Mouse (Mus musculus) ES-E14 (cell line): ENCODE data around the gene Map4k5. TPM values are rescaled to one million over a fixed set of nuclear protein-coding genes. Genes with fewer than 3 reads are reported as not detected.

ENCODE experiments used
- DNase-seq: peaks from one replicate; pipeline ENCODE4 v3.0.0-alpha.2; 2013; ENCODE audit warnings: low read depth, low spot score
- H3K27ac ChIP-seq: 2 replicates; pipeline ENCODE4 v1.5.1; 2012; ENCODE audit warnings: low read depth, mild to moderate bottlenecking, low read length, moderate library complexity, mixed read lengths; ENCODE audit not compliant: poor library complexity, insufficient read depth, severe bottlenecking
- H3K36me3 ChIP-seq: 2 replicates; pipeline ENCODE4 v1.6.1; 2012; ENCODE audit warnings: mild to moderate bottlenecking, low read length, moderate library complexity, mixed read lengths; ENCODE audit not compliant: control insufficient read depth, poor library complexity, insufficient read depth, severe bottlenecking
- H3K4me1 ChIP-seq, 2 experiments: fragments of 150-350 bp in 1 of 2; sonication (generic) in 1 of 2; 2 replicates each; pipeline ENCODE4 v1.6.1; 2012; ENCODE audit warnings: low read length in 2 of 2, mild to moderate bottlenecking in 1 of 2, mixed read lengths in 1 of 2; ENCODE audit not compliant: control insufficient read depth in 2 of 2, insufficient read depth in 2 of 2, poor library complexity in 1 of 2
- H3K4me3 ChIP-seq, 2 experiments: fragments of 150-350 bp in 1 of 2; sonication (generic) in 1 of 2; 2 replicates each; pipeline ENCODE4 v1.5.1; 2012; ENCODE audit warnings: low read length in 2 of 2, low read depth in 1 of 2, mild to moderate bottlenecking in 1 of 2, mixed read lengths in 1 of 2; ENCODE audit not compliant: insufficient read depth in 1 of 2, poor library complexity in 1 of 2, severe bottlenecking in 1 of 2
- H3K9ac ChIP-seq: 2 replicates; pipeline ENCODE4 v1.6.1; 2012; ENCODE audit warnings: low read depth, mild to moderate bottlenecking, low read length, mixed read lengths; ENCODE audit not compliant: poor library complexity, insufficient read depth, severe bottlenecking
- H3K9me3 ChIP-seq: fragments of 150-350 bp; sonication (generic); 2 replicates; pipeline ENCODE4 v1.6.1; 2012; ENCODE audit warnings: low read depth, mild to moderate bottlenecking, low read length; ENCODE audit not compliant: control insufficient read depth, insufficient read depth
- CHD2 ChIP-seq: IDR thresholded peaks from 2 replicates; pipeline ENCODE4 v1.6.1; 2014; ENCODE audit warnings: mild to moderate bottlenecking, low read depth, low read length, inconsistent platforms
- HCFC1 ChIP-seq: IDR thresholded peaks from 2 replicates; pipeline ENCODE4 v1.6.1; 2012; ENCODE audit warnings: low read length, inconsistent platforms, borderline replicate concordance; ENCODE audit not compliant: insufficient read depth
- MAFK ChIP-seq: IDR thresholded peaks from 2 replicates; pipeline ENCODE4 v1.6.1; 2014; ENCODE audit warnings: mild to moderate bottlenecking, low read depth, low read length, inconsistent platforms; ENCODE audit not compliant: insufficient read depth
- ZC3H11A ChIP-seq: IDR thresholded peaks from 2 replicates; pipeline ENCODE4 v1.6.1; 2012; ENCODE audit warnings: low read depth, mild to moderate bottlenecking, inconsistent platforms, low read length, borderline replicate concordance
- ZNF384 ChIP-seq: IDR thresholded peaks from 2 replicates; pipeline ENCODE4 v1.6.1; 2012; ENCODE audit warnings: low read depth, low read length, inconsistent platforms
- in situ Hi-C, 2 experiments: fragments of 600-800 bp; cut with MboI; formaldehyde crosslinking; loops; one replicate each; pipeline ENCODE4 v1.15.1; 2025; ENCODE audit warnings: low sequenced_read_pairs in 2 of 2, inconsistent platforms in 1 of 2; ENCODE audit not compliant: unreplicated experiment in 2 of 2
- total RNA-seq: library from RNA; depleted of rRNA; stranded (reverse); fragments of 300-350 nt; gene quantifications from 2 replicates; pipeline ENCODE4 v1.2.3, GENCODE M21; 2012

The Map4k5 gene
- total RNA-seq, 1 experiment, result 29.8 TPM

DNA sequence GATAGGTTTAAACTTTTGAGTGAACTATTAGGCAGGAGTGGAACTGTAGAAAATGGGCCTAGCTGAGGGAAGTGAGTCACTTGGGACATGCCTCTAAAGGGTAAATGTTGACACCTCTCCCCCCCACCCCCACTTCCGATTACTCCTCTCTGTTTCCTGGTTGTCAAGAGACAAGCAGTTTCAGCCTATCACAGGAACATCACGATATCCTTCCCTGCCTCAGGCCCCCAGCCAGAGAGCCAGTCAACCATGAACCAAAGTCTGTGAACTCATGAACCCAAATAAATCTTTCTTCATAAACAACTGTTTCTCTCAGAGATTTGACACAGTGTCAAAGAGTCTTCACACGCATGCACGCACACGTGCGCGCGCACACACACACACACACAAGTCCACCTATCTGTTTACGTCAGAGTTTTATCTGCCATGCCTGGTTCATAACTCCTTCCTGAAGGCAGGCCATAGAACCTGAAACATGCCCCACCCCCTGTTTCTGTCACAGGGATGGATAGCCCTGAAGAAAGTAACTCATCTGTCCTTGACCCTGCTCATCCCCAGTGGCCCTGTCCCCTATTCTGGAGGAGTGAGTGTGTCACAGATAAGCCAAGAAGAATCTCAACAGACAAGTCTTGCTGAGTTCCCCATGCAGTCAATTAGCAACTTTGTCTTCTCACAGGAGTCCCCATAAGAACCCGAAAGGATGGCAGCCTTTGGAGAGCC lies 126.7 kb downstream of the Map4k5 start:
- DNase-seq, result no peak

DNA sequence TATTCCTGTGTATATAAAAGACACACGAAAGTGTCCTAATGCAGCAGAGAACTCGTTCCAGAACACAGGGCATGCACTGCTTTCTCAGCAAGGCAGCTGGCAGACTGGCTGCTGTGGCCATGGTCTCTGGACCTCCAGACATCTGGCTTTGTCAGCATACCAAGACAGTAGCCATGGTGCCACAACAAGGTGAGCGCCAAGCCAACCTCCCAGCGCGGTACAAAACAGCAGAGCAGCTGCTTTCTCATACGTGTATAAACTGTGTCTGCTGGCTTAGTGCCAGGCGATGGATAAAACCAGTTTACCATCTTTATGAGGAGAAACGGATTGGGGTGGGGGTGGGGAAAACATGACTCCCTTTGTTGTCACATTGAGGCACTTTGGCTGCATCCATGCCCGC lies 127.5 kb downstream of the Map4k5 start:
- no peaks in the 10 kb centered on the region for H3K9me3 ChIP-seq
- H3K36me3 ChIP-seq, result no peaks in the 10 kb centered on the region
- H3K27ac ChIP-seq, result no peak overlapping the region
- no peak overlapping the region for H3K9ac ChIP-seq
- H3K4me3 ChIP-seq, result no peak overlapping the region
- no peaks in the 10 kb centered on the region for H3K4me1 ChIP-seq
- TF ChIP-seq CHD2 (no peak), MAFK (no peak), ZC3H11A (no peak), HCFC1 (no peak), ZNF384 (no peak)
- in situ Hi-C loops, result no loop called here
- DNase-seq, result no peak

More for the DNA sequence above, 126.7 kb downstream of the Map4k5 start:
- no peaks in the 10 kb centered on the region for H3K4me1 ChIP-seq
- no peak overlapping the region for H3K27ac ChIP-seq
- no peak for TF ChIP-seq ZNF384
- no peak for TF ChIP-seq MAFK
- TF ChIP-seq HCFC1, result no peak
- no peak for TF ChIP-seq ZC3H11A
- TF ChIP-seq CHD2, result no peak
- no peaks in the 10 kb centered on the region for H3K36me3 ChIP-seq
- H3K9ac ChIP-seq, result no peak overlapping the region
- no peak overlapping the region for H3K4me3 ChIP-seq
- in situ Hi-C loops, result no loop called here
- no peaks in the 10 kb centered on the region for H3K9me3 ChIP-seq

DNA sequence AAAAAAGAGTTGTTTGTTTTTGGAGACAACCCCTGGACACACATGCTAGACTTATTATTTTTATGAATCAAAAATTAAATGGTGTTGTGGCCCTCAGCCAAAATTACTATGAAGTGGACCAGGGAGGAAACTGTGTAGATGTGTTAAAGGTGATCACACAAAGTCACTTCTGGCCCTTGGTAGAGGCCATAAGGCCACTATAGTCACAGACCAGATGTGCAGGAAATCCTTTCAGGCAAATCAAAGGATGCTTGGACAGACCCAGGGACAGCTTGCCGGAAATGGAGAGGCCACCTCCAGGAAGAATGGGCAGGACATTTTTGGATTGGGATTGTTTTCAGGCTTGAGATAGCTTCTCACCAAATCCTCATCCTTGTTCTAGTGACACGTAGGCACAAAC lies 131.4 kb downstream of the Map4k5 start:
- Histone ChIP-seq H3K27ac (no peak overlapping the region), H3K9ac (no peak overlapping the region), H3K4me3 (no peak overlapping the region), H3K9me3 (no peaks in the 10 kb centered on the region), H3K4me1 (peaks cover 3 to 4% of the 10 kb centered on the region in 2 experiments; a peak in 3 of 4 replicates), H3K36me3 (no peaks in the 10 kb centered on the region)
- DNase-seq, result no peak
- TF ChIP-seq CHD2 (no peak), HCFC1 (no peak), ZC3H11A (no peak), MAFK (no peak)
- in situ Hi-C loops, result no loop called here

DNA sequence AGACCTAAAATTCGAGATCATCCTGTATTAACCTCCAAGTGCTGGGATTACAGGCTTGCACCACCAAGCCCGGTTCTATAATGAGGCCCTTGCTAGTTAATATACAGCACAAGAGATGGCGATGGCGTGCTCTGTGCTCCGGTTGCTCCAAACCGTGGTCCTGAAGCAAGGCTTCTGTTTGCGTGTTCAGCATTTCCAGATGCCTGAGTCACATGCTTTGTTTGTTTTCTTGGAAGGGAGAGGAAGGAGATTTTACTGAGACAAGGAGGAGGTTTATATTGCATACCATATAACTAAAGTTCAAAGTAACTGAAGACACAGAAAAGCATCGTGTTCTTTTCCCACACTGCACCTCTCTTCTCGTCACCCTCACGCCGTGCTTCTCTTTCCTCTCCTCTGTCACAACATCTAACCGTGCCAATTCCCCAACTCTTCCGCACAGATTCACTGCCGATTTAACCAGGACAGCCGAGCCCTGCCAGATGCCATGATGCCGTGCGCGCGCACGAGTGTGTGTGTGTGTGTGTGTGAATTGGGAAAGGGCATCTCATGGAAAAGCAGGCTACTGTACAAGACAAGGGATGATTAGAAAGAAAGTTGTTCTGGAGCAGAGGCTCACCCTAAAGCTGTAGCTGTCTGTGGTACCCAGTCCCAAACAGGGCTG lies 132.1 kb downstream of the Map4k5 start:
- DNase-seq, result no peak
- Histone ChIP-seq H3K9me3 (no peaks in the 10 kb centered on the region), H3K9ac (no peak overlapping the region), H3K4me3 (no peak overlapping the region), H3K27ac (no peak overlapping the region), H3K36me3 (no peaks in the 10 kb centered on the region), H3K4me1 (peaks cover 3 to 4% of the 10 kb centered on the region in 2 experiments; a peak in 3 of 4 replicates)
- in situ Hi-C loops, result no loop called here
- TF ChIP-seq ZC3H11A, result no peak
- no peak for TF ChIP-seq HCFC1
- no peak for TF ChIP-seq MAFK
- no peak for TF ChIP-seq CHD2
- no peak for TF ChIP-seq ZNF384

DNA sequence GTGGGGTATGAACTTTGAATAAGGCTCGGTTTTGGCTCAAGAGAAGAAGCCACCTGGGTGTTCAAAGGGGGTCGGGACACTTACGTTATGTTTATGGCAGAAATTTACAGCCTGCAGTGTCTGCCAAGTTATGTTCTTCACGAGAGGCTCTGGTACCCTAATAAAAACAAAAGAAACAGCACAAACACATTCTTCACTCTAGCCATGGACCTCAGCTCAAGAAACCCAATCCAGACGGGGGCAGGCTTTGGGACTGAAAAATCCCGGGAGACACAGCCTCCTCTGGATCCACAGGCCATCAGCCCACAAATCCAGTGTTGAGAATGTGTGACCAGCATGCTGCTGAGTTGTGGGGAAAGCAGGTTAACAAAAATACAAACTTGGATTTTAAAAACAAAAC lies 133.0 kb downstream of the Map4k5 start:
- no peaks in the 10 kb centered on the region for H3K9me3 ChIP-seq
- no peak overlapping the region for H3K4me3 ChIP-seq
- DNase-seq, result no peak
- H3K4me1 ChIP-seq, result peaks cover 3 to 4% of the 10 kb centered on the region in 2 experiments; a peak in 3 of 4 replicates
- H3K9ac ChIP-seq, result no peak overlapping the region
- in situ Hi-C loops, result no loop called here
- H3K27ac ChIP-seq, result no peak overlapping the region
- H3K36me3 ChIP-seq, result no peaks in the 10 kb centered on the region
- no peak for TF ChIP-seq MAFK
